Mouse (Mus musculus) midbrain, postnatal 0 days (tissue): ENCODE results near the gene Tlr12. TPM values are rescaled to one million over a fixed set of nuclear protein-coding genes. Genes with fewer than 3 reads are reported as not detected.
A peak's percentile ranks its signal among the peaks of the same experiment; 100 is the strongest.

ENCODE experiments used
- ATAC-seq: fragments of 200-750 bp; cut with Nextera tagmentation; 2 replicates; pipeline ENCODE4 v1.8.0; 2017; ENCODE audit warnings: moderate number of reproducible peaks, mild to moderate bottlenecking, moderate TSS enrichment, moderate library complexity; ENCODE audit not compliant: low FRiP score
- DNase-seq: peaks from one replicate; pipeline ENCODE4 v3.0.0-alpha.2; 2015; ENCODE audit warnings: low spot score
- H3K27ac ChIP-seq: fragments of 300-500 bp; sonication (generic); 2 replicates; pipeline ENCODE4 v1.5.1; 2014; ENCODE audit warnings: low read depth, mild to moderate bottlenecking, low read length, mixed read lengths
- H3K27me3 ChIP-seq: fragments of 300-500 bp; sonication (generic); 2 replicates; pipeline ENCODE4 v1.6.1; 2014; ENCODE audit warnings: low read length, control low read depth, mixed read lengths; ENCODE audit not compliant: insufficient read depth
- H3K36me3 ChIP-seq: fragments of 300-500 bp; sonication (generic); 2 replicates; pipeline ENCODE4 v1.6.1; 2014; ENCODE audit warnings: low read length, control low read depth, mixed read lengths; ENCODE audit not compliant: insufficient read depth
- H3K4me1 ChIP-seq: fragments of 300-500 bp; sonication (generic); 2 replicates; pipeline ENCODE4 v1.6.1; 2014; ENCODE audit warnings: mild to moderate bottlenecking, control low read depth, antibody characterized with exemption, low read length, mixed read lengths; ENCODE audit not compliant: insufficient read depth
- H3K4me2 ChIP-seq: fragments of 300-500 bp; sonication (generic); 2 replicates; pipeline ENCODE4 v1.6.1; 2014; ENCODE audit warnings: low read depth, mild to moderate bottlenecking, low read length, mixed read lengths; ENCODE audit not compliant: poor library complexity, severe bottlenecking
- H3K4me3 ChIP-seq: fragments of 300-500 bp; sonication (generic); 2 replicates; pipeline ENCODE4 v1.5.1; 2014; ENCODE audit warnings: low read depth, mild to moderate bottlenecking, low read length, moderate library complexity
- H3K9ac ChIP-seq: fragments of 300-500 bp; sonication (generic); replicated peaks from 2 replicates; pipeline ENCODE4 v1.6.1; 2014; ENCODE audit warnings: mild to moderate bottlenecking, low read length, moderate library complexity, mixed read lengths; ENCODE audit not compliant: poor library complexity, severe bottlenecking
- H3K9me3 ChIP-seq: fragments of 300-500 bp; sonication (generic); 2 replicates; pipeline ENCODE4 v1.6.1; 2016; ENCODE audit warnings: low read length, control low read depth
- CTCF ChIP-seq: IDR thresholded peaks from 2 replicates; pipeline ENCODE4 v1.5.1; 2016; ENCODE audit warnings: antibody characterized with exemption, mild to moderate bottlenecking
- WGBS: fragments of 180-500 bp; shearing (Covaris S2); extraction: QIAGEN DNeasy Blood & Tissue Kit; methylation state at CpG from one replicate; pipeline ENCODE4 v1.1.7; 2014; 5-methylcytosine and 5-hydroxymethylcytosine counted together
- polyA plus RNA-seq: library from polyadenylated mRNA; unstranded; fragments of >200 nt; fragmentation: Nextera tagmentation; extraction: Ambion mirVana; gene quantifications from 2 replicates; pipeline ENCODE4 v1.2.1, GENCODE M21; 2015
- total RNA-seq: library from RNA; depleted of rRNA; stranded (reverse); fragments of >200 nt; gene quantifications from 2 replicates; pipeline ENCODE4 v1.2.3, GENCODE M21; 2014

Gene Tlr12
- total and polyA plus RNA-seq, 2 experiments from 2014 or later, result 1.1 to 1.3 TPM

DNA sequence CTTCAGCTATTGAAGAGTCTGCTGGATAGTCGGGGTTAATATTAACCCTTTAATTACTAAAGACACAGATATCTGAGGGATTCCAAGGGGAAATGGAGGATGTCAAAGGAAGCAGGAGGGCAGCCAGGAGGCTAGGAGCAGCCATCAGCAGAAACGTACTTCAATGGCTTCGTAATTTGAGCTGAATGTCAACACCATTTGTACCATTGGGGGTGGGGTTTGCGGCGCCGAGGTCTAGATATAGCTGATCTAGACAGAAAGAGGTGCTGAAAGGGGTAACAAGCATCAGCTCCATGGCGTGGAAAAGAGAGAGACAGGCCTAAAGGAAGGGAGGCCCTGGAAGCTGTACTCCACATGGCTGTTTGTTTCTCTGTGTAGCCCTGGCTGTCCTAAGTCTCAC, 28.3 kb upstream of the Tlr12 start:
- H3K36me3 ChIP-seq, result no peaks in the 10 kb centered on the region
- no peaks in the 10 kb centered on the region for H3K4me1 ChIP-seq
- ATAC-seq, result no peak
- no peak overlapping the region for H3K4me3 ChIP-seq
- H3K27ac ChIP-seq, result no peak overlapping the region
- H3K9ac ChIP-seq, result no peak overlapping the region
- H3K4me2 ChIP-seq, result no peak overlapping the region
- no peak for DNase-seq
- no peak for TF ChIP-seq CTCF
- no peaks in the 10 kb centered on the region for H3K27me3 ChIP-seq
- 53% methylated on average over 7 of the region's 7 CpGs for WGBS
- no peaks in the 10 kb centered on the region for H3K9me3 ChIP-seq

DNA sequence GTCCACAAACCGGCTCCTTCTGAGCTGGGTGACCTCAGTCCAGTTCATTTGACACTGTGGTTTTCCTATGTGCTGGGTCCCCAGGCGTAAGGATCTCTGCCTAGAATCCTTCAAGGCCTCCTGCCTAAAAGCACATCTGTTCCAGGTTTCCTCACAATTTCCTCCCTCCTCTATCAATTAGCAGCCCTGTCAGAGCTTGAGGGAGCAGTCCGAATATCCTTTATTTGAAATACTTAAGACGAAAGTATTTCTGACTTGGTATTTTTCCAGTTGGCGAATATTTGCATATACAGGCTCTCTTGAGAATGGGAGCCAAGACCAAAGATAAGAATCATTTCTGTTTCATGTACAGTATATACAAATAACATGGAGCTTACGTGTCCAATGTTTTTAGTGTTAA, 27.5 kb upstream of the Tlr12 start:
- Histone ChIP-seq H3K27me3 (no peaks in the 10 kb centered on the region), H3K36me3 (no peaks in the 10 kb centered on the region), H3K9me3 (no peaks in the 10 kb centered on the region), H3K4me1 (no peaks in the 10 kb centered on the region), H3K4me2 (no peak overlapping the region), H3K4me3 (no peak overlapping the region), H3K27ac (no peak overlapping the region), H3K9ac (no peak overlapping the region)
- DNase-seq, result no peak
- ATAC-seq, result no peak
- no peak for TF ChIP-seq CTCF
- WGBS, result 83% methylated on average over 6 of the region's 6 CpGs

DNA sequence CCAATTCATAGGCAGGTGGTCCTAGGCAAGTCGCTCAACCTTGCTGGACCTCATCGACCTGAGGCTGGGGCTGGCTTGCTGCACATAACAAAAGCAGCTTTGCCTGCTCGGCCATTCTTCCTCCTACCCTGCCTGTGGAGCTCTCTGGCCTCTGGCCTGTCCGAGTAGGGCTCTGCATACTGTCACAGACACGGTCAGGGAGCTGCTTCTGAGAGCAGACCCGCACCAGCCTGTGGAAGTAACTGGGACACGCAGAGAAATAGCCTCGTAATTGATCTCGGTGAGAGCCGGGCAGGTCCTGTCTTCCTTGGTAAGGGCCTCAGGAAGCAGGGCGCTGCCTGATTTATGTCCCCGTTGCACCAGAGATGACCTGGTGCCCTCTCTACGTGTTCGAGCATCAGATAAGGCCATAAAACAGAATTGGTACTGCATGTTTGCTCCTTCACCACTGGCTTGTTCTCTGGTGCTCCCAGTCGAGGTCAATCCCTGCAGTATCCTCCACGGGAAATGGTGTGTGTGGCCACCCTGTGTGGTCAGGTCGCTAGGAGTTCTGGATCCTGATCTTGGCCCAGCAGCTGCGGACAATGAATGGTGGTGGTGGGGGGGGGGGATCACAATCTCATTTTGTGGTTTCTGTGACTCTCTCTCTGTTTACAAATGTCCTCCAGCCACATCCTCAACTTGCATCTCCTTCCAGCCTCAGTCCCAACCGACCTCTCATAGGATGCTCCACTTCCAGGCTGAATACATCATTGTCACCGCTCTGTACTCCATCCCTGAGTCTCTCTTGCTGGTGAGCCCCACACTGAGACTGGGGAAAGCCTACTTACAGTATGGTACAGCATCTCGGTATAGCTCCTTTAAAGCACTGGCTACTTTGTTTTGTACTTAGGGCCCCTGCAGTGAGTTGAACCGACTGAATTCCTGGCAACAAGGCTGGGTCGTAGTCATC, 23.6 kb upstream of the Tlr12 start:
- no peak overlapping the region for H3K27ac ChIP-seq
- H3K9me3 ChIP-seq, result no peaks in the 10 kb centered on the region
- ATAC-seq, result no peak
- DNase-seq, result no peak
- no peaks in the 10 kb centered on the region for H3K4me1 ChIP-seq
- H3K9ac ChIP-seq, result no peak overlapping the region
- H3K27me3 ChIP-seq, result no peaks in the 10 kb centered on the region
- TF ChIP-seq CTCF, result no peak
- no peaks in the 10 kb centered on the region for H3K36me3 ChIP-seq
- no peak overlapping the region for H3K4me2 ChIP-seq
- no peak overlapping the region for H3K4me3 ChIP-seq
- 63% methylated on average over 23 of the region's 23 CpGs for WGBS

DNA sequence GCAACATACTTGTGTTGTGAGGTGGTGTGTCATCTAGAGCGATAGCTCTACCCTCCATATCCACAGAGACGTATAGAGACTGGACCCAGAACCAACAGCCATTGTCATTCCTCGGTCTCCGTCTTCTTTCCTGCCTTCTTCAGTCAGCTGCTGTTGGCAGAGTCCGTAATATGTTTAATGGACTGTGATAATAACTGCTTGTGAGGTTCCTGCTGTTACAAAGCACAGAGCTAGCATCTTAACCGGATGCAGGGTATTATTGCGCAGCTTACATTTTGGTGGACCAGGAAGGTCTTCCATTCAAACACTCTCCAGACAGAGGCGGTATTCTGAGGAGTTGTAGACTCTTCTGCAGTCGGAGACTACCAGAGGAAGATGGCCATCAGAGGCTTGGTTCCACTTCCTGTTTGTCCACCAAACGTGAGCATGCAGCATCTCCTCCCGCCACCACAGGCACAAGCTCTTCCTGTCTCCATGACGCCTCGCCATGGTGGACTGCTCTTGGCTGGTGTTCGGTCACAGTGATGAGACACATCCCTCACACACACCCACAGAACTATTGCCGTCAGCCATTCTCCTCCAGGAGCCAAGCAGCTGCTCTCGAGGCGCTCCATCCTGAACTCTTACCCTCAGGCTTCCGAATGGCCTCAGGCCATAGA, 20.0 kb upstream of the Tlr12 start:
- Histone ChIP-seq H3K27ac (no peak overlapping the region), H3K9me3 (no peaks in the 10 kb centered on the region), H3K4me2 (no peak overlapping the region), H3K9ac (no peak overlapping the region), H3K4me1 (no peaks in the 10 kb centered on the region; the same call in 1 of the 2 replicates), H3K4me3 (no peak overlapping the region), H3K36me3 (no peaks in the 10 kb centered on the region), H3K27me3 (no peaks in the 10 kb centered on the region)
- WGBS, result 89% methylated on average over 18 of the region's 18 CpGs
- DNase-seq (peak; percentile 19), ATAC-seq (no peak)
- TF ChIP-seq CTCF, result no peak

DNA sequence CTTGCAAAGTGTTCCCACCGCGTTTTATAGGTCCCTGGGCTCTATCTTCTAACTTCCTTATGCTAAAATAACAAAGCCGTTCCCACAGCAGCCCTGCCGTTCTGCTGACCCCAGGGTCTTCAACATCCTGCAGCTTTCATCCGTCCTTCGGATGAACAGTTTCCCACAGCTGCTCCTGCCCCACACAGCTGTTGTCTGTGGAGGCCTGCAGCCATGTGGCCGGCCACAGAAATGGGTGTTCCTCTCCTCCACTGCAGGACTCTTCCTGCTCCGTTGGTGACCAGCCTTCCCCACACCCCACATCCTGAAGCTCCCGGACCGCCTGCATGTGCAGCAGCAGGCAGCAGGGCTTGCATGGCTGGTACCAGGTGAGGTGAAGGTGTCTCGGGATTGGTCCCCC, 18.8 kb upstream of the Tlr12 start:
- no peak for TF ChIP-seq CTCF
- 56% methylated on average over 11 of the region's 11 CpGs for WGBS
- no peaks in the 10 kb centered on the region for H3K27me3 ChIP-seq
- no peak overlapping the region for H3K4me2 ChIP-seq
- H3K9me3 ChIP-seq, result no peaks in the 10 kb centered on the region
- no peak overlapping the region for H3K4me3 ChIP-seq
- no peak overlapping the region for H3K27ac ChIP-seq
- DNase-seq, result no peak
- ATAC-seq, result no peak
- H3K9ac ChIP-seq, result no peak overlapping the region
- H3K4me1 ChIP-seq, result no peaks in the 10 kb centered on the region; the same call in 1 of the 2 replicates
- H3K36me3 ChIP-seq, result no peaks in the 10 kb centered on the region
